Mouse (Mus musculus) right cerebral cortex, postnatal 25 days (tissue): Measurements from ENCODE around the gene Yif1b.

ENCODE experiments used
- DNase-seq: peaks from one replicate; pipeline ENCODE4 v3.0.0; 2022

The Yif1b gene

GRCm38 (mm10) chr7:29282074-29282554 lies 44.0 kb downstream of the Yif1b start:
- no peak for DNase-seq

GRCm38 (mm10) chr7:29283876-29284275 lies 45.7 kb downstream of the Yif1b start:
- no peak for DNase-seq

GRCm38 (mm10) chr7:29284523-29284922 lies 46.4 kb downstream of the Yif1b start:
- no peak for DNase-seq

GRCm38 (mm10) chr7:29287481-29287880 lies 49.4 kb downstream of the Yif1b start:
- DNase-seq = no peak

GRCm38 (mm10) chr7:29288079-29288478 lies 50.0 kb downstream of the Yif1b start:
- no peak for DNase-seq

GRCm38 (mm10) chr7:29288942-29289638 lies 51.0 kb downstream of the Yif1b start, which contains the start of gene Ppp1r14a:
TSS of gene Ppp1r14a (plus strand) at chr7:29289308.
- DNase-seq = peak; percentile 23

GRCm38 (mm10) chr7:29289856-29290255 lies 51.7 kb downstream of the Yif1b start:
- DNase-seq = no peak

GRCm38 (mm10) chr7:29290691-29291485 lies 52.8 kb downstream of the Yif1b start:
- DNase-seq = no peak

GRCm38 (mm10) chr7:29291616-29292457 lies 53.7 kb downstream of the Yif1b start:
- DNase-seq = no peak

GRCm38 (mm10) chr7:29292458-29293098 lies 54.4 kb downstream of the Yif1b start:
- DNase-seq = no peak

GRCm38 (mm10) chr7:29293131-29294065 lies 55.3 kb downstream of the Yif1b start:
- no peak for DNase-seq

- DNase-seq = no peak
Observed at GRCm38 (mm10) chr7:29294111-29294761, 56.1 kb downstream of the Yif1b start.

GRCm38 (mm10) chr7:29295861-29296647 lies 57.9 kb downstream of the Yif1b start:
- no peak for DNase-seq

GRCm38 (mm10) chr7:29296998-29297397 lies 58.9 kb downstream of the Yif1b start:
- no peak for DNase-seq
